ENCODE assay signal across 20 mouse cellular contexts in the genomic region with DNA sequence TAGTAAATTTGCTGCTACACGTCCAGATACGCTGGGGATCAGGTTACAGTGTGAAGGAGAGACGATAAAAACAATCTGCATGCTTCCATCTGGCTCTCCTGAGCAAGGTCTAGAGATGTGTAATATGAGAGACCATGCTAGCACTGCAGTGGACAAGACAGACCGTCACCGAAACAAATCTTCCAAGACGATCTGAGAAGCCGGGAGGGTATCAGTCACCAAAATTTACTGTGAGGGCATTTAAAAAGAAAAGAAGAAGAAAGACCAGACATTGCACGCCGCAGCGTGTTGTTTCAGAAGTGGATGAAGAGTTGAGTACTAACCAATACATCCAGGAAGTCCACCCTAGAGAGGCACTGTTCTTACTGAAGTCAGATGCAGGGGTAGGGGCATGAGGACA. TPM values are rescaled to one million over a fixed set of nuclear protein-coding genes. Genes with fewer than 3 reads are reported as not detected.
DNase-seq lines count a peak whose midpoint lies in the region; ATAC-seq lines count a peak whose summit lies in the region.
"Had no signal": no experiment of that assay in that cellular context is flagged by ENCODE, and none has a peak within 500 bp of the region (broad histone marks: within the 10 kb centered on the region; RNA-seq: fewer than 3 reads in every experiment).

No protein-coding gene starts in this region.

- H3K4me1 ChIP-seq in heart, embryonic 11.5 days (ENCODE audit: control insufficient read depth, insufficient read depth, low read length), result peaks cover 20% of the 10 kb centered on the region
- peaks cover 41% of the 10 kb centered on the region for H3K4me1 ChIP-seq in kidney, embryonic 16.5 days (ENCODE audit: insufficient read depth, low read length)
- H3K4me1 ChIP-seq in embryonic facial prominence, embryonic 12.5 days, result peaks cover 47% of the 10 kb centered on the region
- peaks cover 37% of the 10 kb centered on the region for H3K4me1 ChIP-seq in limb, embryonic 15.5 days

- H3K27ac ChIP-seq in heart, embryonic 11.5 days (ENCODE audit: low read depth, low read length), result peak overlapping the region; percentile 95; the same call in 1 of the 2 replicates
- H3K27ac ChIP-seq in kidney, embryonic 16.5 days (ENCODE audit: low read length), result peak overlapping the region; percentile 22; the same call in 1 of the 2 replicates
- peak overlapping the region; percentile 61 for H3K27ac ChIP-seq in embryonic facial prominence, embryonic 12.5 days
- peak overlapping the region; percentile 47; the same call in 1 of the 2 replicates for H3K27ac ChIP-seq in limb, embryonic 15.5 days
- H3K27ac ChIP-seq: hindbrain, postnatal 0 days; midbrain, embryonic 15.5 days had no signal

- DNase-seq in heart, postnatal 14 days, result no peak
- no peak for DNase-seq in kidney, postnatal 14 days
- DNase-seq in left cerebral cortex, adult 8-10 months (ENCODE audit: low spot score in 2 of 2), result no peak
- DNase-seq in ovary, postnatal 10 days (ENCODE audit: low spot score), result no peak
- DNase-seq: B cell, adult 2 months; cerebellum, postnatal 25 days; gastrocnemius, postnatal 25 days; kidney, postnatal 10 days; layer of hippocampus, postnatal 36 days; liver; right cerebral cortex, postnatal 4 days; thymus, adult 2 months had no signal

- H3K9ac ChIP-seq in heart, embryonic 11.5 days (ENCODE audit: low read depth, low read length), result no peak overlapping the region
- H3K9ac ChIP-seq in kidney, embryonic 16.5 days (replicated peaks; ENCODE audit: low read length), result no peak overlapping the region
- no peak overlapping the region for H3K9ac ChIP-seq in embryonic facial prominence, embryonic 12.5 days
- no peak overlapping the region for H3K9ac ChIP-seq in limb, embryonic 15.5 days
- H3K9ac ChIP-seq: lung, embryonic 15.5 days; midbrain, embryonic 15.5 days had no signal

- no peaks in the 10 kb centered on the region for H3K36me3 ChIP-seq in heart, embryonic 11.5 days (ENCODE audit: control insufficient read depth, insufficient read depth, low read length)
- no peaks in the 10 kb centered on the region; the same call in 1 of the 2 replicates for H3K36me3 ChIP-seq in kidney, embryonic 16.5 days (ENCODE audit: insufficient read depth, low read length)
- H3K36me3 ChIP-seq in embryonic facial prominence, embryonic 12.5 days, result no peaks in the 10 kb centered on the region
- no peaks in the 10 kb centered on the region for H3K36me3 ChIP-seq in limb, embryonic 15.5 days
- H3K36me3 ChIP-seq: lung, embryonic 15.5 days; midbrain, embryonic 15.5 days had no signal

- 49% methylated on average over 10 of the region's 10 CpGs for WGBS in heart, embryonic 11.5 days (ENCODE audit: insufficient replicate concordance)
- 17% methylated on average over 10 of the region's 10 CpGs for WGBS in kidney, embryonic 16.5 days
- 31% methylated on average over 10 of the region's 10 CpGs for WGBS in embryonic facial prominence, embryonic 12.5 days
- WGBS in limb, embryonic 15.5 days, result 28% methylated on average over 10 of the region's 10 CpGs

- ATAC-seq in heart, embryonic 11.5 days (replicated peaks; ENCODE audit: insufficient number of reproducible peaks, low FRiP score, low TSS enrichment), result no peak
- peak; percentile 20; the same call in 1 of the 2 replicates for ATAC-seq in kidney, embryonic 16.5 days (ENCODE audit: low FRiP score, low TSS enrichment)
- ATAC-seq in embryonic facial prominence, embryonic 12.5 days (ENCODE audit: insufficient number of reproducible peaks, insufficient read depth, low FRiP score, low TSS enrichment), result no peak
- no peak for ATAC-seq in limb, embryonic 15.5 days (ENCODE audit: insufficient number of reproducible peaks, low FRiP score, low TSS enrichment, low read depth)
- ATAC-seq: hindbrain, postnatal 0 days; midbrain, embryonic 15.5 days; Patski had no signal

- no peak overlapping the region for H3K4me2 ChIP-seq in heart, embryonic 11.5 days
- H3K4me2 ChIP-seq in kidney, embryonic 16.5 days (replicated peaks; ENCODE audit: low read depth, low read length), result no peak overlapping the region
- no peak overlapping the region for H3K4me2 ChIP-seq in embryonic facial prominence, embryonic 12.5 days (replicated peaks)
- peak overlapping the region; percentile 17; the same call in 1 of the 2 replicates for H3K4me2 ChIP-seq in limb, embryonic 15.5 days
- H3K4me2 ChIP-seq: lung, embryonic 15.5 days; midbrain, embryonic 15.5 days had no signal

- intact Hi-C loops in heart, postnatal 14 days (cut with DNase I), result no loop called here

- no peak overlapping the region for H3K4me3 ChIP-seq in heart, embryonic 11.5 days (ENCODE audit: low read depth, low read length)
- H3K4me3 ChIP-seq in kidney, embryonic 16.5 days (ENCODE audit: low read length), result no peak overlapping the region
- H3K4me3 ChIP-seq in embryonic facial prominence, embryonic 12.5 days, result no peak overlapping the region
- no peak overlapping the region for H3K4me3 ChIP-seq in limb, embryonic 15.5 days
- H3K4me3 ChIP-seq: lung, embryonic 15.5 days; midbrain, embryonic 15.5 days had no signal

- no peaks in the 10 kb centered on the region for H3K27me3 ChIP-seq in heart, embryonic 11.5 days (ENCODE audit: control insufficient read depth, insufficient read depth, low read length)
- no peaks in the 10 kb centered on the region for H3K27me3 ChIP-seq in kidney, embryonic 16.5 days (ENCODE audit: insufficient read depth, low read length)
- no peaks in the 10 kb centered on the region for H3K27me3 ChIP-seq in embryonic facial prominence, embryonic 12.5 days
- H3K27me3 ChIP-seq in limb, embryonic 15.5 days, result no peaks in the 10 kb centered on the region
- H3K27me3 ChIP-seq: lung, embryonic 15.5 days; midbrain, embryonic 15.5 days; Patski had no signal

- H3K9me3 ChIP-seq in heart, embryonic 11.5 days (replicated peaks; ENCODE audit: control insufficient read depth, low read length), result no peaks in the 10 kb centered on the region
- no peaks in the 10 kb centered on the region for H3K9me3 ChIP-seq in kidney, embryonic 16.5 days (ENCODE audit: low read length)
- H3K9me3 ChIP-seq in embryonic facial prominence, embryonic 12.5 days, result no peaks in the 10 kb centered on the region
- H3K9me3 ChIP-seq in limb, embryonic 15.5 days, result no peaks in the 10 kb centered on the region
- H3K9me3 ChIP-seq: lung, embryonic 15.5 days; midbrain, embryonic 15.5 days had no signal

RNA-seq across cellular contexts. Expression of gene Foxp1, which starts 39.0 kb away (rescaled TPM):
- polyA plus RNA-seq in heart, embryonic 11.5 days (2014; fragmentation: Nextera tagmentation; extraction: Ambion mirVana), result 97.9 and 110 TPM in 2 replicates
- total RNA-seq in heart, postnatal 14 days (2021), result 10 to 100 TPM; 38.5 to 53.2 TPM
- 36.4 and 37.2 TPM in 2 replicates for polyA plus RNA-seq in kidney, embryonic 16.5 days (2015; fragmentation: Nextera tagmentation; extraction: Ambion mirVana)
- 112 and 132 TPM in 2 replicates for polyA plus RNA-seq in embryonic facial prominence, embryonic 12.5 days (2016; fragmentation: Nextera tagmentation; extraction: Ambion mirVana)
- 119 and 142 TPM in 2 replicates for polyA plus RNA-seq in limb, embryonic 15.5 days (2015; fragmentation: Nextera tagmentation; extraction: Ambion mirVana)
- total RNA-seq in left cerebral cortex, adult 8-10 months (2022), result 100 to 1,000 TPM; 143 to 189 (median 162) TPM

Comparison
In these comparisons a context has a peak if more than half of its experiments do, and no peak if none do; other contexts are left out.
1. H3K27ac ChIP-seq: peak in every context shown above with its lines; median percentile 95 in heart, embryonic 11.5 days; 61 in embryonic facial prominence, embryonic 12.5 days; 47 in limb, embryonic 15.5 days; 22 in kidney, embryonic 16.5 days.